Mouse (Mus musculus): ENCODE data around the gene Gm10282.

Gm10282 gene

GRCm38 (mm10) chr8:72259862-72260261 lies 45.2 kb downstream of the Gm10282 start:
- DNase-seq, result no peak

GRCm38 (mm10) chr8:72257902-72258238 lies 47.2 kb downstream of the Gm10282 start:
- no peak for DNase-seq

- DNase-seq, result no peak
Measured at GRCm38 (mm10) chr8:72257171-72257901, 47.7 kb downstream of the Gm10282 start.

Measured in cerebellum, adult 9-10 months (tissue).